Comparison of ENCODE assay signal across 10 mouse cellular contexts in the genomic region with DNA sequence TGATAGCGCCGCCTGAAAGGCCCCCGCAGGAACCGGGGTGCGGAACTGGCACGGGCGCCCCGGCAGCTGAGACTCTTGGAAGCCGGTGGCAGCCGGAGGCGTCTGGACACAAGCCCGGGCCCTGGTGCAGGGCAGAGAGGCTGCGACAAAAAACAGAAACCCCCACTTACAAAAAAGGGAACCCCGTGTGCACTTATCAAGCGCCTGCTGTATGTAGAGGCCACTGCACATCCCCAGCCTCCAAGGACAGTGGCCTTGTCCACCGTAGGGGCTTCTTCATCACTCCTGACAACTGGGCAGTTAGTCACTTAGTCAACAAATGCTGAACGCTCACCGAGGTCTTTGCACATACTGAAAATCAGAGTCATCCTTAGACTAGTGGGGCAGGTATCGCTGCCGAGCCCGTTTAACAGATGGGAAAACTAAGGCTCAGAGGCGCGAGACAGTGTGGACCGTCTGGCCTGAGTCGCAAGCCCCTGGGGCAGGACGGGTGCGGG. TPM values are rescaled to one million over a fixed set of nuclear protein-coding genes. Genes with fewer than 3 reads are reported as not detected.
DNase-seq lines count a peak whose midpoint lies in the region; ATAC-seq and TF ChIP-seq lines count a peak whose summit lies in the region.
"Had no signal": no experiment of that assay in that cellular context is flagged by ENCODE, and none has a peak within 500 bp of the region (broad histone marks: within the 10 kb centered on the region; RNA-seq: fewer than 3 reads in every experiment).

No protein-coding gene starts in this region.

- H3K27me3 ChIP-seq in kidney, embryonic 15.5 days, result peaks cover 60% of the 10 kb centered on the region
- H3K27me3 ChIP-seq in forebrain, embryonic 13.5 days, result peaks cover 29% of the 10 kb centered on the region
- H3K27me3 ChIP-seq in limb, embryonic 11.5 days (ENCODE audit: control insufficient read depth, insufficient read depth, low read length), result peaks cover 50% of the 10 kb centered on the region

- no peak for TF ChIP-seq CTCF in brain, embryonic 14.5 days (IDR thresholded peaks at IDR 0.05; ENCODE audit: borderline replicate concordance, extremely low read depth, insufficient read depth, insufficient read length)

- peak overlapping the region; percentile 55 for H3K4me2 ChIP-seq in kidney, embryonic 15.5 days
- H3K4me2 ChIP-seq in forebrain, embryonic 13.5 days, result peak overlapping the region; percentile 51
- H3K4me2 ChIP-seq in limb, embryonic 11.5 days (ENCODE audit: low read depth, severe bottlenecking), result peak overlapping the region; percentile 7; the same call in 1 of the 2 replicates

- peak overlapping the region; percentile 36 for H3K4me3 ChIP-seq in kidney, embryonic 15.5 days (replicated peaks)
- H3K4me3 ChIP-seq in forebrain, embryonic 13.5 days, result peak overlapping the region; percentile 24; the same call in 1 of the 2 replicates
- H3K4me3 ChIP-seq in limb, embryonic 11.5 days (ENCODE audit: low read depth, low read length), result no peak overlapping the region

- no peaks in the 10 kb centered on the region for H3K9me3 ChIP-seq in kidney, embryonic 15.5 days (replicated peaks)
- no peaks in the 10 kb centered on the region for H3K9me3 ChIP-seq in forebrain, embryonic 13.5 days (replicated peaks)
- peaks cover 6% of the 10 kb centered on the region; the same call in 1 of the 2 replicates for H3K9me3 ChIP-seq in limb, embryonic 11.5 days (ENCODE audit: control insufficient read depth, low read length)

- no peak for ATAC-seq in kidney, embryonic 15.5 days (replicated peaks; ENCODE audit: low FRiP score)
- ATAC-seq in forebrain, embryonic 13.5 days, result no peak
- ATAC-seq in limb, embryonic 11.5 days (ENCODE audit: insufficient number of reproducible peaks, low FRiP score, low TSS enrichment, low read depth), result no peak

- no peak for TF ChIP-seq POLR2A in brain, embryonic 14.5 days (IDR thresholded peaks at IDR 0.05; ENCODE audit: borderline replicate concordance, extremely low read depth, insufficient read depth, insufficient read length, poor library complexity, severe bottlenecking)

- H3K9ac ChIP-seq in kidney, embryonic 15.5 days, result no peak overlapping the region
- peak overlapping the region; percentile 48; the same call in 1 of the 2 replicates for H3K9ac ChIP-seq in forebrain, embryonic 13.5 days
- H3K9ac ChIP-seq in limb, embryonic 11.5 days (ENCODE audit: low read length), result no peak overlapping the region

- H3K36me3 ChIP-seq in kidney, embryonic 15.5 days, result no peaks in the 10 kb centered on the region
- no peaks in the 10 kb centered on the region for H3K36me3 ChIP-seq in forebrain, embryonic 13.5 days (ENCODE audit: poor library complexity, severe bottlenecking)
- H3K36me3 ChIP-seq in limb, embryonic 11.5 days (ENCODE audit: control insufficient read depth, insufficient read depth, low read length), result no peaks in the 10 kb centered on the region

- no peak for DNase-seq in kidney, postnatal 36 days
- peak; percentile 76 for DNase-seq in brain, embryonic 14.5 days (ENCODE audit: low read depth)
- no peak for DNase-seq in limb, embryonic 11.5 days (ENCODE audit: low spot score)
- DNase-seq in spleen, postnatal 36 days (ENCODE audit: low spot score in 2 of 2), result no peak
- DNase-seq in kidney, postnatal 14 days, result no peak
- no peak for DNase-seq in kidney, postnatal 10 days

- no peak overlapping the region for H3K27ac ChIP-seq in kidney, embryonic 15.5 days
- H3K27ac ChIP-seq in forebrain, embryonic 13.5 days, result peak overlapping the region; percentile 97
- no peak overlapping the region for H3K27ac ChIP-seq in limb, embryonic 11.5 days (replicated peaks; ENCODE audit: low read depth, low read length)

- WGBS in kidney, embryonic 15.5 days, result 29% methylated on average over 27 of the region's 27 CpGs
- 27% methylated on average over 27 of the region's 27 CpGs for whole genome bisulfite sequencing in forebrain, embryonic 13.5 days
- WGBS in limb, embryonic 11.5 days, result 26% methylated on average over 27 of the region's 27 CpGs

- H3K4me1 ChIP-seq in kidney, embryonic 15.5 days, result peaks cover 50% of the 10 kb centered on the region
- H3K4me1 ChIP-seq in forebrain, embryonic 13.5 days, result peaks cover 75% of the 10 kb centered on the region
- peaks cover 11% of the 10 kb centered on the region; the same call in 1 of the 2 replicates for H3K4me1 ChIP-seq in limb, embryonic 11.5 days (ENCODE audit: control insufficient read depth, insufficient read depth, low read length)

RNA-seq across cellular contexts. Expression of a gene that starts 1.7 kb away (rescaled TPM):
- not detected in 2 replicates for polyA plus RNA-seq in kidney, embryonic 15.5 days (2015; fragmentation: Nextera tagmentation; extraction: Ambion mirVana)
- 0.05 TPM in 1 of 2 replicates, not detected in the other for polyA plus RNA-seq in brain, embryonic 14.5 days (2012; rRNA removed)
- 0.14 TPM in 1 of 2 replicates, not detected in the other for polyA plus RNA-seq in forebrain, embryonic 13.5 days (2015; fragmentation: Nextera tagmentation; extraction: Ambion mirVana)
- polyA plus RNA-seq in limb, embryonic 11.5 days (2014; fragmentation: Nextera tagmentation; extraction: Ambion mirVana), result not detected in 2 replicates
- polyA plus RNA-seq: large intestine, adult 2 months; stomach, embryonic 14.5 days had no signal

RNA-seq across cellular contexts. Expression of a gene that starts 34.2 kb away (rescaled TPM):
- 81.5 and 95.6 TPM in 2 replicates for polyA plus RNA-seq in kidney, embryonic 15.5 days (2015; fragmentation: Nextera tagmentation; extraction: Ambion mirVana)
- polyA plus RNA-seq in brain, embryonic 14.5 days (2012; rRNA removed), result 1,311 and 1,669 TPM in 2 replicates
- 276 and 292 TPM in 2 replicates for polyA plus RNA-seq in forebrain, embryonic 13.5 days (2015; fragmentation: Nextera tagmentation; extraction: Ambion mirVana)
- polyA plus RNA-seq in limb, embryonic 11.5 days (2014; fragmentation: Nextera tagmentation; extraction: Ambion mirVana), result 82.5 and 86.2 TPM in 2 replicates

RNA-seq across cellular contexts. Expression of a gene that starts 43.7 kb away (rescaled TPM):
- 1.2 and 1.4 TPM in 2 replicates for polyA plus RNA-seq in kidney, embryonic 15.5 days (2015; fragmentation: Nextera tagmentation; extraction: Ambion mirVana)
- polyA plus RNA-seq in brain, embryonic 14.5 days (2012; rRNA removed), result 2.9 and 3.1 TPM in 2 replicates
- polyA plus RNA-seq in forebrain, embryonic 13.5 days (2015; fragmentation: Nextera tagmentation; extraction: Ambion mirVana), result 1.2 and 1.7 TPM in 2 replicates
- polyA plus RNA-seq in limb, embryonic 11.5 days (2014; fragmentation: Nextera tagmentation; extraction: Ambion mirVana), result 0.73 and 0.84 TPM in 2 replicates
